Mouse (Mus musculus) midbrain, embryonic 16.5 days (tissue): ENCODE measurements around the gene Lefty1. TPM values are rescaled to one million over a fixed set of nuclear protein-coding genes. Genes with fewer than 3 reads are reported as not detected.

Experiments
- ATAC-seq: fragments of 200-750 bp; cut with Nextera tagmentation; 2 replicates; pipeline ENCODE4 v1.8.0; 2017; ENCODE audit warnings: moderate TSS enrichment
- H3K27ac ChIP-seq: fragments of 300-500 bp; sonication (generic); 2 replicates; pipeline ENCODE4 v1.5.1; 2014; ENCODE audit warnings: mild to moderate bottlenecking, low read length, mixed read lengths
- H3K27me3 ChIP-seq: fragments of 300-500 bp; sonication (generic); 2 replicates; pipeline ENCODE4 v1.6.1; 2014; ENCODE audit warnings: low read depth, low read length, mixed read lengths; ENCODE audit not compliant: control insufficient read depth, insufficient read depth
- H3K36me3 ChIP-seq: fragments of 300-500 bp; sonication (generic); 2 replicates; pipeline ENCODE4 v1.6.1; 2014; ENCODE audit warnings: mild to moderate bottlenecking, low read length, moderate library complexity, mixed read lengths; ENCODE audit not compliant: control insufficient read depth, insufficient read depth
- H3K4me1 ChIP-seq: fragments of 300-500 bp; sonication (generic); 2 replicates; pipeline ENCODE4 v1.6.1; 2014; ENCODE audit warnings: mild to moderate bottlenecking, low read length, mixed read lengths; ENCODE audit not compliant: control insufficient read depth, insufficient read depth
- H3K4me2 ChIP-seq: fragments of 300-500 bp; sonication (generic); 2 replicates; pipeline ENCODE4 v1.6.1; 2014; ENCODE audit warnings: mild to moderate bottlenecking, low read length, mixed read lengths
- H3K4me3 ChIP-seq: fragments of 300-500 bp; sonication (generic); 2 replicates; pipeline ENCODE4 v1.5.1; 2014; ENCODE audit warnings: low read depth, mild to moderate bottlenecking, low read length, moderate library complexity, mixed read lengths
- H3K9ac ChIP-seq: fragments of 300-500 bp; sonication (generic); 2 replicates; pipeline ENCODE4 v1.6.1; 2014; ENCODE audit warnings: low read depth, low read length, mixed read lengths
- H3K9me3 ChIP-seq: fragments of 300-500 bp; sonication (generic); replicated peaks from 2 replicates; pipeline ENCODE4 v1.6.1; 2014; ENCODE audit warnings: mild to moderate bottlenecking, low read length, mixed read lengths; ENCODE audit not compliant: control insufficient read depth, poor library complexity, severe bottlenecking
- WGBS: fragments of 180-500 bp; shearing (Covaris S2); extraction: QIAGEN DNeasy Blood & Tissue Kit; methylation state at CpG from one replicate; pipeline ENCODE4 v1.1.7; 2014; 5-methylcytosine and 5-hydroxymethylcytosine counted together
- polyA plus RNA-seq: library from polyadenylated mRNA; unstranded; fragments of >200 nt; fragmentation: Nextera tagmentation; extraction: Ambion mirVana; gene quantifications from 2 replicates; pipeline ENCODE4 v1.2.1, GENCODE M21; 2015

Lefty1 gene
- polyA plus RNA-seq, 1 experiment from 2014 or later, result not detected

GRCm38 (mm10) chr1:180943032-180943644, 8.3 kb downstream of the Lefty1 start:
- H3K36me3 ChIP-seq, result no peaks in the 10 kb centered on the region
- H3K27ac ChIP-seq, result no peak overlapping the region
- H3K4me1 ChIP-seq, result peaks cover 11% of the 10 kb centered on the region; the same call in 1 of the 2 replicates
- peak overlapping the region; percentile 62 for H3K4me3 ChIP-seq
- no peak overlapping the region for H3K9ac ChIP-seq
- peak overlapping the region; percentile 99 for H3K4me2 ChIP-seq
- no peak for ATAC-seq
- no peaks in the 10 kb centered on the region for H3K9me3 ChIP-seq
- 42% methylated on average over 11 of the region's 11 CpGs for WGBS
- H3K27me3 ChIP-seq, result peaks cover 37% of the 10 kb centered on the region

DNA sequence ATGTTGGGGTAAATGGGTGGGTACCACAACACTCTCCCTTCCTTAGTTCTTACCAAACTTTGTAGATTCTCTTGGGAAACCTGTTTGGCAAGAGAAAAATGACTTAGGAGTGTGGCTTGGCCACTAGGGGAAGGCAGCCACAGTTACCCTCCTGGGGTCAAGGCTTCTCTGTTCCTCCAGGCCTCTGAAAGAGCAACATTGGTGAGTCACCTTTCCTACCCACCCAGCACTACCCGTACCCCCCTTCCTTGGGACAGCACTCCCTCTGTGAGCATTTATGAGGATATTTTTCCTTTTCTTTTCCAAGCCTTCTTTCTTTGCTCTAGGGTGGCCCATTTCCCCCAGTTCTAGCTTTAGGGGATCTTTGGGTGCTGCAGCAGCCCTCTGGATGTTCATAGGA, 9.1 kb downstream of the Lefty1 start:
- Histone ChIP-seq H3K9me3 (no peaks in the 10 kb centered on the region), H3K27ac (no peak overlapping the region), H3K9ac (no peak overlapping the region), H3K4me2 (no peak overlapping the region), H3K27me3 (peaks cover 37% of the 10 kb centered on the region), H3K4me1 (peaks cover 11% of the 10 kb centered on the region; the same call in 1 of the 2 replicates), H3K36me3 (no peaks in the 10 kb centered on the region), H3K4me3 (no peak overlapping the region)
- no peak for ATAC-seq
- 80% methylated on average over 1 of the region's 1 CpGs for WGBS

- 73% methylated on average over 4 of the region's 4 CpGs for WGBS
- peaks cover 37% of the 10 kb centered on the region for H3K27me3 ChIP-seq
- ATAC-seq, result no peak
These were observed 9.7 kb downstream of the Lefty1 start for GRCm38 (mm10) chr1:180944553-180944952.

DNA sequence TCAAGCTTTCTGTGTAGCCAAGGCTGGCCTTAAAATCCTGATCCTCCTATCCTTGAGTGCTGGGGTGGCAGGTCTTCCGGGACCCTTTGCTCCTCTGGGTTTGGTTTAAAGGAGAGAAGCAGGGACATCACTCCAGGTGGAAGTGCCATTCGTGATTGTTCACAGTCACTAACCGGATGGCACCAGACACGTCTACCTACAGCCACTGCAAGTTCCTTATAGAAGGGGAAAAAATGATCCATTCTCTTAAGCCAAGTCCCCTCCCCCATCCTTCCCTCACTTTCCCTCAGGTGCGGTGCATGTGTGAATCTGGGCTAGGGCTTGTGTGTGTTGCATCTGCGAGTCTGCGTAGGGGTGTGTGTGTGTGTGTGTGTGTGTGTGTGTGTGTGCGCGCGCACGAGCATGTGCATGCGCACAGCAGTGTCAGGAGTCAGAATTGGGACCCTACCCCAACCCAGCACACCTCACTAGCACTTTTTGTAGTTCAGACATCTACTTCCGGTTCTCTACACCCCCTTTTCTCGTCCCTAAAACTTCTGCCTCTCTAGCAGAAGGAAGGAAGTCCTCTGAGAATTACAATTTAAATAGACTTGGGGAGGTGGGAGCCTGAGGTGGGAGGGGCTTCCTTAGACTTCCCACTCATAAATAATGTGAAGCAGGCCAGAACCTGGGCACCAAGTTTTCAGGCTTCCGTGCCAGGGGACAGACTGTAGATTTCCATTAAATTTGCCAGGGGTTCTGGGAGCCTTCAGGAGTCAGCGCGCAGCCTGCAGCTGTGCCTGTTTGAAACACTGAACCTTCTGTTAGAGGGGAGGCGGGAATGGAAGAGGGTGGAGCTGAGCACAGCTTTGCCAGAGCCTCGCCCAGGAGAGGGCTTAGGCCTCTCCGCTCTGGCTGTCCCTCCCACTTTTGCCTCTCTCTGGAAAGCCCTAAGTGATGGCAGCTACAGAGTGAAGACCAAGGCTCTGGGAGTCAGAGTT, 10.5 kb downstream of the Lefty1 start:
- Histone ChIP-seq H3K4me2 (no peak overlapping the region), H3K4me3 (no peak overlapping the region), H3K4me1 (peaks cover 11% of the 10 kb centered on the region; the same call in 1 of the 2 replicates), H3K27me3 (peaks cover 37% of the 10 kb centered on the region), H3K27ac (no peak overlapping the region), H3K9me3 (no peaks in the 10 kb centered on the region), H3K9ac (no peak overlapping the region), H3K36me3 (no peaks in the 10 kb centered on the region)
- 27% methylated on average over 20 of the region's 20 CpGs for WGBS
- no peak for ATAC-seq

More at GRCm38 (mm10) chr1:180944553-180944952, 9.7 kb downstream of the Lefty1 start:
- Histone ChIP-seq H3K36me3 (no peaks in the 10 kb centered on the region), H3K27ac (no peak overlapping the region), H3K4me3 (no peak overlapping the region), H3K4me1 (peaks cover 11% of the 10 kb centered on the region; the same call in 1 of the 2 replicates), H3K9ac (no peak overlapping the region), H3K9me3 (no peaks in the 10 kb centered on the region), H3K4me2 (no peak overlapping the region)

DNA sequence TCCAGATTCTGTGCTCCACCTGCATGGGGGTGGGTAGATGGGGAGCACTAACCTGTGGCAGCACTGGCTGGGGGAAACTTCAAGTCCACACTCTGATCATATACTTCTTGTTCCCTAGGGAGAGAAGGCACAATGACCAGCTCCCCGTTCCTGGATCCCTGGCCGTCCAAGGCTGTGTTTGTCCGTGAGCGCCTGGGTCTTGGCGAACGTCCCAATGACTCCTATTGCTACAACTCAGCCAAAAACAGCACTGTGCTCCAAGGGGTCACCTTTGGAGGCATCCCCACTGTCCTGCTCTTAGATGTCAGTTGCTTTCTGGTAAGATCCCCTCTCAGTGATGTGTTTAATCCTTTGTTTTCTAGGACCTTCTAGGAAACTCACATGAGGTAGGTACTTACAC, 11.6 kb downstream of the Lefty1 start:
- 78% methylated on average over 6 of the region's 6 CpGs for WGBS
- no peak for ATAC-seq
- Histone ChIP-seq H3K9me3 (no peaks in the 10 kb centered on the region), H3K27ac (no peak overlapping the region), H3K4me3 (no peak overlapping the region), H3K36me3 (no peaks in the 10 kb centered on the region), H3K4me2 (no peak overlapping the region), H3K27me3 (peaks cover 31% of the 10 kb centered on the region), H3K4me1 (peaks cover 11% of the 10 kb centered on the region; the same call in 1 of the 2 replicates), H3K9ac (no peak overlapping the region)

- H3K4me1 ChIP-seq, result no peaks in the 10 kb centered on the region
- no peak overlapping the region for H3K4me2 ChIP-seq
- H3K9me3 ChIP-seq, result no peaks in the 10 kb centered on the region
- no peak overlapping the region for H3K27ac ChIP-seq
- no peak overlapping the region for H3K9ac ChIP-seq
- H3K27me3 ChIP-seq, result no peaks in the 10 kb centered on the region
- no peak for ATAC-seq
- no peaks in the 10 kb centered on the region for H3K36me3 ChIP-seq
- 91% methylated on average over 6 of the region's 6 CpGs for WGBS
- no peak overlapping the region for H3K4me3 ChIP-seq
These were observed 17.4 kb downstream of the Lefty1 start for GRCm38 (mm10) chr1:180952085-180952746.

- WGBS, result 91% methylated on average over 5 of the region's 5 CpGs
- no peak overlapping the region for H3K4me3 ChIP-seq
- no peak for ATAC-seq
These were observed 18.0 kb downstream of the Lefty1 start for GRCm38 (mm10) chr1:180952808-180953207.

DNA sequence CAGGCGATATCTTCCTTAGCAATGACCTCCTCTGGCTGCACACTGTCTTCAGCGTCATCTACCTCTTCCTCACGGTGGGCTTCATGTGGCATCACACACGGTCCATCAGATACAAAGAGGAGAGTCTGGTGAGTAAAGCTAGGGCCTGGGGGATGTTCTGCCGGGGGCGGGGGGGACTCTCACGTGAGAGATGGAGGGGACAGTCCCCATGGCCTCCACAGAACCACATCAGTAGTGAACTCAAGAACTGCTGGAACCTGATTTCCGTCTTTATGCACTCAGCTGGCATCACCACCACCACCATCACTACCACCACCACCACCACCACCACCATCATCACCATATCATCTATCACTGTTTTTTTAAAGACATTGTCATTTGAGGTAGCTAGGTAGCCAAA, 21.6 kb downstream of the Lefty1 start:
- no peaks in the 10 kb centered on the region for H3K9me3 ChIP-seq
- no peak for ATAC-seq
- H3K4me1 ChIP-seq, result no peaks in the 10 kb centered on the region
- no peak overlapping the region for H3K27ac ChIP-seq
- WGBS, result 90% methylated on average over 8 of the region's 8 CpGs
- H3K36me3 ChIP-seq, result no peaks in the 10 kb centered on the region
- no peak overlapping the region for H3K4me3 ChIP-seq
- no peak overlapping the region for H3K4me2 ChIP-seq
- H3K27me3 ChIP-seq, result no peaks in the 10 kb centered on the region
- H3K9ac ChIP-seq, result no peak overlapping the region

More at GRCm38 (mm10) chr1:180952808-180953207, 18.0 kb downstream of the Lefty1 start:
- Histone ChIP-seq H3K36me3 (no peaks in the 10 kb centered on the region), H3K27me3 (no peaks in the 10 kb centered on the region), H3K4me2 (no peak overlapping the region), H3K27ac (no peak overlapping the region), H3K9ac (no peak overlapping the region), H3K4me1 (no peaks in the 10 kb centered on the region), H3K9me3 (no peaks in the 10 kb centered on the region)
